18 mouse cellular contexts compared by ENCODE assay signal in the genomic region with DNA sequence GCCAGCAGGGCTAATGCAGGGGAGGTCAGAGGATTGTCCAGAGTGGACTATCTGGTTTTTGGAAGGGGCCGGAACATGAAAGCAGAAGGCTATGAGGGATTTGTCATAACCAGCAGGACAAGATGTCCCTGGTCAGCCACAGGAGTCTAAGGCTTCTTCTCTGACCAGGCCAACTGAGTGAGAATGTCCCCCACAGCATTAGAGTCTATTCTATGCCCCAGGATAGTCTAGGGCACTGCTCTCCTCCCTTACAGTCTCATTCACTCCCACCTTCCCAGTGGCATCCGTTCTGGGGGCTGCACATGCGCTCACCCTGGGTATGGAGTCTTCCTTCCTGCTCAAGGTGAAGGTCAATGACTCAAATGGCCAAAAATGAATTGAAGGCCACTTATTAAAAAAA. TPM values are rescaled to one million over a fixed set of nuclear protein-coding genes. Genes with fewer than 3 reads are reported as not detected.
A peak's percentile ranks its signal among the peaks of the same experiment; 100 is the strongest.
DNase-seq lines count a peak whose midpoint lies in the region.
"Had no signal": no experiment of that assay in that cellular context is flagged by ENCODE, and none has a peak within 500 bp of the region (broad histone marks: within the 10 kb centered on the region; RNA-seq: fewer than 3 reads in every experiment).

No protein-coding gene starts in this region.

- peak; percentile 58 to 83 for DNase-seq in adrenal gland, adult (ENCODE audit: inconsistent age in 2 of 2, low spot score in 1 of 2)
- DNase-seq in adrenal gland, postnatal 4 days (ENCODE audit: low spot score in 2 of 2) = no peak
- peak; percentile 54 for DNase-seq in adrenal gland, adult 2 months
- DNase-seq in adrenal gland, postnatal 10 days = no peak
- peak; percentile 42 for DNase-seq in heart, adult 11 months
- no peak for DNase-seq in heart, postnatal 25 days (ENCODE audit: low spot score)
- DNase-seq: adrenal gland, adult 8-10 months; adrenal gland, postnatal 14 days; adrenal gland, postnatal 25 days; adrenal gland, postnatal 36 days; B cell, adult 2 months; cerebellum, adult 11 months; cerebellum, adult 11-12 months; cerebellum, adult 18-20 months; cerebellum, adult 2 months; cerebellum, adult 8-10 months; cerebellum, adult 9-10 months; cerebellum, adult 9-11 months had no signal

- intact Hi-C loops in heart, postnatal 25 days (cut with DNase I) = no loop called here

RNA-seq across cellular contexts. Expression of gene Zfp36l2, which starts 19.9 kb away (rescaled TPM):
- 10 to 100 TPM; 65.6 to 71.3 TPM for total RNA-seq in adrenal gland, postnatal 4 days (2021)
- 10 to 100 TPM; 53.6 to 87.6 TPM for total RNA-seq in adrenal gland, adult 2 months (2021)
- polyA plus RNA-seq in adrenal gland, adult 2 months (2012; rRNA removed) = 159 and 170 TPM in 2 replicates
- 100 to 1,000 TPM in 1 of 2 experiments, 10 to 100 TPM in 1; 67.0 to 122 TPM for total RNA-seq in adrenal gland, postnatal 10 days (2021)
- total RNA-seq in heart, postnatal 25 days (2021) = 10 to 100 TPM; 23.3 to 31.3 TPM

Comparison
In these comparisons a context has a peak if more than half of its experiments do, and no peak if none do; other contexts are left out.
1. DNase-seq: peak in adrenal gland, adult (2 of 2), adrenal gland, adult 2 months (single experiment) and heart, adult 11 months (single experiment); none in adrenal gland, postnatal 4 days (0 of 2), adrenal gland, postnatal 10 days (single experiment) and heart, postnatal 25 days (single experiment).